Comparison of ENCODE assay signal across 17 mouse cellular contexts in genomic region chr7:141961491-141961890, GRCm38 (mm10). TPM values are rescaled to one million over a fixed set of nuclear protein-coding genes. Genes with fewer than 3 reads are reported as not detected.
DNase-seq lines count a peak whose midpoint lies in the region; ATAC-seq and TF ChIP-seq lines count a peak whose summit lies in the region.
"Had no signal": no experiment of that assay in that cellular context is flagged by ENCODE, and none has a peak within 500 bp of the region (broad histone marks: within the 10 kb centered on the region; RNA-seq: fewer than 3 reads in every experiment).

No protein-coding gene starts in this region.

- no peaks in the 10 kb centered on the region for H3K36me3 ChIP-seq in neural tube, embryonic 13.5 days
- H3K36me3 ChIP-seq: embryonic facial prominence, embryonic 15.5 days; heart, embryonic 15.5 days; liver, embryonic 12.5 days; stomach, embryonic 15.5 days had no signal

- H3K27me3 ChIP-seq in neural tube, embryonic 13.5 days, result no peaks in the 10 kb centered on the region
- H3K27me3 ChIP-seq: embryonic facial prominence, embryonic 15.5 days; stomach, embryonic 15.5 days had no signal

- no peak overlapping the region for H3K4me2 ChIP-seq in neural tube, embryonic 13.5 days
- H3K4me2 ChIP-seq: embryonic facial prominence, embryonic 15.5 days; heart, embryonic 15.5 days; liver, embryonic 12.5 days; stomach, embryonic 15.5 days had no signal

- no peak for ATAC-seq in neural tube, embryonic 13.5 days (ENCODE audit: low read depth)
- ATAC-seq: activated CD4-positive, CD25-positive, alpha-beta regulatory T cell, adult 4 months; forebrain, embryonic 14.5 days; hindbrain, embryonic 16.5 days; liver, embryonic 12.5 days had no signal

- H3K9ac ChIP-seq in neural tube, embryonic 13.5 days, result peak overlapping the region; percentile 32; the same call in 1 of the 2 replicates
- H3K9ac ChIP-seq: embryonic facial prominence, embryonic 15.5 days; heart, embryonic 15.5 days; liver, embryonic 12.5 days; stomach, embryonic 15.5 days had no signal

- H3K4me3 ChIP-seq in layer of hippocampus, adult 2 months, result no peak overlapping the region
- H3K4me3 ChIP-seq in neural tube, embryonic 13.5 days, result no peak overlapping the region
- H3K4me3 ChIP-seq: embryonic facial prominence, embryonic 15.5 days; heart, embryonic 15.5 days; liver, embryonic 12.5 days; megakaryocyte, embryonic 14.5 days; stomach, embryonic 15.5 days had no signal

- H3K4me1 ChIP-seq in neural tube, embryonic 13.5 days (replicated peaks), result peaks cover 95% of the 10 kb centered on the region
- H3K4me1 ChIP-seq: embryonic facial prominence, embryonic 15.5 days; heart, embryonic 15.5 days; liver, embryonic 12.5 days; megakaryocyte, embryonic 14.5 days; stomach, embryonic 15.5 days had no signal

- 56% methylated on average over 3 of the region's 3 CpGs for WGBS in neural tube, embryonic 13.5 days

- no peaks in the 10 kb centered on the region for H3K9me3 ChIP-seq in neural tube, embryonic 13.5 days
- H3K9me3 ChIP-seq: embryonic facial prominence, embryonic 15.5 days; heart, embryonic 15.5 days; liver, embryonic 12.5 days; megakaryocyte, embryonic 14.5 days; stomach, embryonic 15.5 days had no signal

- peak overlapping the region; percentile 75 for H3K27ac ChIP-seq in layer of hippocampus, adult 2 months
- H3K27ac ChIP-seq in neural tube, embryonic 13.5 days (replicated peaks), result peak overlapping the region; percentile 64
- H3K27ac ChIP-seq: embryonic facial prominence, embryonic 15.5 days; heart, embryonic 15.5 days; liver, embryonic 12.5 days; stomach, embryonic 15.5 days had no signal

- no peak for DNase-seq in layer of hippocampus, adult 2 months (ENCODE audit: low spot score in 2 of 2)
- no peak for DNase-seq in layer of hippocampus, adult 11-12 months (ENCODE audit: low spot score)
- no peak for DNase-seq in neural tube, embryonic 10.5 days (ENCODE audit: extremely low spot score, low spot score)
- peak; percentile 77 for DNase-seq in cerebellum, adult 9-10 months
- peak; percentile 36 for DNase-seq in retina, postnatal 1 day
- no peak for DNase-seq in urinary bladder, postnatal 4 days (ENCODE audit: low spot score in 2 of 2)
- DNase-seq: kidney, adult 8-10 months; thymus, postnatal 14 days had no signal

- TF ChIP-seq CTCF in layer of hippocampus, adult 2 months (conservative IDR thresholded peaks at IDR 0.05), result no peak

RNA-seq across cellular contexts. Expression of gene Brsk2, which starts 11.9 kb away (rescaled TPM):
- total RNA-seq in layer of hippocampus, adult 2 months (2021), result 100 to 1,000 TPM; 175 to 181 TPM
- 20.1 and 20.6 TPM in 2 replicates for polyA plus RNA-seq in neural tube, embryonic 13.5 days (2015; fragmentation: Nextera tagmentation; extraction: Ambion mirVana)

RNA-seq across cellular contexts. Expression of gene Tollip, which starts 43.2 kb away (rescaled TPM):
- total RNA-seq in layer of hippocampus, adult 2 months (2021), result 100 to 1,000 TPM; 112 to 123 TPM
- 66.8 and 68.9 TPM in 2 replicates for polyA plus RNA-seq in neural tube, embryonic 13.5 days (2015; fragmentation: Nextera tagmentation; extraction: Ambion mirVana)

Comparison
In these comparisons a context has a peak if more than half of its experiments do, and no peak if none do; other contexts are left out.
1. DNase-seq: peak in cerebellum, adult 9-10 months (single experiment) and retina, postnatal 1 day (single experiment); none in layer of hippocampus, adult 2 months (0 of 2), layer of hippocampus, adult 11-12 months (single experiment), neural tube, embryonic 10.5 days (single experiment) and urinary bladder, postnatal 4 days (0 of 2).